Comparison of ENCODE assay signal across 1 mouse cellular context in genomic region chr10:79670071-79670888, GRCm38 (mm10).
TF ChIP-seq lines count a peak whose summit lies in the region.

No protein-coding gene starts in this region.

TF ChIP-seq in CH12.LX, 34 proteins besides CTCF, POLR2A, EP300 and RAD21 (continued from another document):
- TF ChIP-seq MAX (IDR thresholded peaks at IDR 0.05; ENCODE audit: low read length) (peak; percentile 66; the same call in 1 of the 2 replicates), JUND (conservative IDR thresholded peaks at IDR 0.05; ENCODE audit: low read depth, low read length) (no peak), PAX5 (IDR thresholded peaks at IDR 0.05; ENCODE audit: low read length) (no peak), ELF1 (IDR thresholded peaks at IDR 0.05; ENCODE audit: low read depth, low read length) (no peak), USF1 (IDR thresholded peaks at IDR 0.05; ENCODE audit: low read depth, low read length) (no peak), UBTF (IDR thresholded peaks at IDR 0.05; ENCODE audit: low read depth, low read length) (no peak), IRF4 (IDR thresholded peaks at IDR 0.05; ENCODE audit: low read depth, low read length) (0 out of 2 replicates have a peak, but pooled peaks have one; percentile 13), ETS1 (conservative IDR thresholded peaks at IDR 0.05; ENCODE audit: low read depth, low read length) (no peak), HCFC1 (IDR thresholded peaks at IDR 0.05; ENCODE audit: low read depth, low read length) (peak; percentile 21; the same call in 1 of the 2 replicates), MXI1 (IDR thresholded peaks at IDR 0.05; ENCODE audit: low read depth, low read length) (peak; percentile 80), MYC (IDR thresholded peaks at IDR 0.05; ENCODE audit: low read depth, low read length) (peak; percentile 60; the same call in 1 of the 2 replicates), JUN (IDR thresholded peaks at IDR 0.05; ENCODE audit: insufficient read depth, low read depth, low read length) (no peak), ZC3H11A (IDR thresholded peaks at IDR 0.05; ENCODE audit: low read depth, low read length) (no peak), KAT2A (IDR thresholded peaks at IDR 0.05; ENCODE audit: insufficient replicate concordance, low read length) (no peak), BHLHE40 (IDR thresholded peaks at IDR 0.05; ENCODE audit: low read depth, low read length) (no peak), ZMIZ1 (IDR thresholded peaks at IDR 0.05; ENCODE audit: low read depth, low read length) (peak; percentile 42), POLR2AphosphoS2 (IDR thresholded peaks at IDR 0.05; ENCODE audit: low read depth, low read length) (no peak), TBP (conservative IDR thresholded peaks at IDR 0.05; ENCODE audit: low read depth, low read length) (peak; percentile 56; the same call in 1 of the 2 replicates), GABPA (IDR thresholded peaks at IDR 0.05; ENCODE audit: insufficient replicate concordance, low read depth, low read length) (no peak), E2F4 (IDR thresholded peaks at IDR 0.05; ENCODE audit: insufficient replicate concordance, low read depth, low read length) (no peak), ZKSCAN1 (IDR thresholded peaks at IDR 0.05; ENCODE audit: borderline replicate concordance, low read depth, low read length) (no peak), ZNF384 (IDR thresholded peaks at IDR 0.05; ENCODE audit: low read depth, low read length) (no peak), NRF1 (IDR thresholded peaks at IDR 0.05; ENCODE audit: low read depth, low read length) (peak; percentile 38; the same call in 1 of the 2 replicates), CHD1 (IDR thresholded peaks at IDR 0.05; ENCODE audit: low read depth, low read length) (no peak), MAFK (IDR thresholded peaks at IDR 0.05; ENCODE audit: insufficient replicate concordance, low read length) (no peak), SMC3 (IDR thresholded peaks at IDR 0.05; ENCODE audit: low read depth, low read length) (no peak), MAZ (IDR thresholded peaks at IDR 0.05; ENCODE audit: low read depth, low read length) (no peak), MEF2A (IDR thresholded peaks at IDR 0.05; ENCODE audit: borderline replicate concordance, low read depth, low read length) (0 out of 2 replicates have a peak, but pooled peaks have one; percentile 7), TCF12 (IDR thresholded peaks at IDR 0.05; ENCODE audit: low read depth, low read length) (peak; percentile 17)
